Mouse (Mus musculus) forebrain, postnatal 0 days (tissue): Measurements from ENCODE around the gene Gapdh. TPM values are rescaled to one million over a fixed set of nuclear protein-coding genes. Genes with fewer than 3 reads are reported as not detected.
A peak's percentile ranks its signal among the peaks of the same experiment; 100 is the strongest.

Source experiments
- ATAC-seq: fragments of 200-750 bp; cut with Nextera tagmentation; 2 replicates; pipeline ENCODE4 v1.8.0; 2017; ENCODE audit warnings: mild to moderate bottlenecking, moderate library complexity
- DNase-seq: peaks from one replicate; pipeline ENCODE4 v3.0.0-alpha.2; 2015
- H3K27ac ChIP-seq: fragments of 300-500 bp; sonication (generic); 2 replicates; pipeline ENCODE4 v1.5.1; 2014; ENCODE audit warnings: low read depth, mild to moderate bottlenecking, antibody characterized with exemption, low read length, moderate library complexity, mixed read lengths
- H3K27me3 ChIP-seq: fragments of 300-500 bp; sonication (generic); 2 replicates; pipeline ENCODE4 v1.6.1; 2014; ENCODE audit warnings: mild to moderate bottlenecking, low read length, mixed read lengths; ENCODE audit not compliant: insufficient read depth
- H3K36me3 ChIP-seq: fragments of 300-500 bp; sonication (generic); 2 replicates; pipeline ENCODE4 v1.6.1; 2014; ENCODE audit warnings: mild to moderate bottlenecking, moderate library complexity; ENCODE audit not compliant: insufficient read depth
- H3K4me1 ChIP-seq: fragments of 300-500 bp; sonication (generic); 2 replicates; pipeline ENCODE4 v1.6.1; 2014; ENCODE audit warnings: antibody characterized with exemption; ENCODE audit not compliant: insufficient read depth
- H3K4me2 ChIP-seq: fragments of 300-500 bp; sonication (generic); 2 replicates; pipeline ENCODE4 v1.6.1; 2014; ENCODE audit warnings: low read depth, mild to moderate bottlenecking, moderate library complexity
- H3K4me3 ChIP-seq: fragments of 300-500 bp; sonication (generic); 2 replicates; pipeline ENCODE4 v1.5.1; 2014; ENCODE audit warnings: low read depth, low read length, mixed read lengths
- H3K9ac ChIP-seq: fragments of 300-500 bp; sonication (generic); 2 replicates; pipeline ENCODE4 v1.6.1; 2014; ENCODE audit warnings: mild to moderate bottlenecking
- H3K9me3 ChIP-seq: fragments of 300-500 bp; sonication (generic); 2 replicates; pipeline ENCODE4 v1.6.1; 2016; ENCODE audit warnings: low read length
- CTCF ChIP-seq: sonication (generic); IDR thresholded peaks from 2 replicates; pipeline ENCODE4 v1.5.1; 2016; ENCODE audit warnings: antibody characterized with exemption, control low read depth, low read depth
- WGBS: fragments of 180-500 bp; shearing (Covaris S2); extraction: QIAGEN DNeasy Blood & Tissue Kit; methylation state at CpG from one replicate; pipeline ENCODE4 v1.1.7; 2014; 5-methylcytosine and 5-hydroxymethylcytosine counted together
- polyA plus RNA-seq: library from polyadenylated mRNA; unstranded; fragments of >200 nt; fragmentation: Nextera tagmentation; extraction: Ambion mirVana; gene quantifications from 2 replicates; pipeline ENCODE4 v1.2.1, GENCODE M21; 2015
- total RNA-seq: library from RNA; depleted of rRNA; stranded (reverse); fragments of >200 nt; gene quantifications from 2 replicates; pipeline ENCODE4 v1.2.3, GENCODE M21; 2014; rRNA removed

The Gapdh gene
- 2,022 and 2,511 TPM in 2 replicates for total RNA-seq
- polyA plus RNA-seq = 1,543 and 1,551 TPM in 2 replicates

GRCm38 (mm10) chr6:125166051-125166751 lies at the start of gene Gapdh:
TSS of gene Gapdh (minus strand) at chr6:125166467.
- peaks cover 37% of the 10 kb centered on the region for H3K36me3 ChIP-seq
- peak within 1 kb of the TSS; percentile 80 for H3K27ac ChIP-seq
- H3K4me2 ChIP-seq = peak within 1 kb of the TSS; percentile 84
- H3K9me3 ChIP-seq = no peaks in the 10 kb centered on the region
- DNase-seq (no peak), ATAC-seq (peak; percentile 21)
- no peak for TF ChIP-seq CTCF
- H3K4me1 ChIP-seq = peaks cover 17% of the 10 kb centered on the region
- H3K27me3 ChIP-seq = no peaks in the 10 kb centered on the region
- WGBS = 3% methylated on average over 18 of the region's 18 CpGs
- H3K9ac ChIP-seq = peak within 1 kb of the TSS; percentile 87
- peak within 1 kb of the TSS; percentile 72 for H3K4me3 ChIP-seq

- under 1% methylated on average over 48 of the region's 48 CpGs for WGBS
- DNase-seq = peak; percentile 96
- 0 out of 2 replicates have a peak, but pooled peaks have one; percentile 9 for TF ChIP-seq CTCF
Observed at GRCm38 (mm10) chr6:125215148-125215954, 49.1 kb upstream of the Gapdh start, which contains the start of gene Vamp1. TSS of gene Vamp1 (plus strand) at chr6:125215551.

DNA sequence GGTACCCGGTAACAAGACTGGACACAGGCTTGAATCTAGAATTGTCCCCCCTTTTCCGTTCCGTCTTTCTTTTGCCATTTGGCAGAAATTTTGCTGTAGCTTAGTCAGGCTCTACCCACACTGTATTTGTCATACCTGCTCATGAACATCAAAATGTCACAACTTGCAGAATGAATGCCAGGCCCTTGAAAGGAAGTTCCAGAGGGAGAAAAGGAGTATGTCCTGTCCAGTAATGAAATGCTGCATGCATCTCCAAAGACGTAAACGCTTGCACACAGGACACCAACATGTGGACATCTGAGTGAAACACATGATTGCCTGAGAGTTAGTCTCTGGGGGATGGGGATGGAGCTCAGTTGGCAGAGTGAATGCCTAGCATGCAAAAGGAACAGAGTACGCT lies 47.4 kb upstream of the Gapdh start:
- Histone ChIP-seq H3K9ac (no peak overlapping the region), H3K27ac (no peak overlapping the region), H3K4me3 (no peak overlapping the region), H3K4me1 (no peaks in the 10 kb centered on the region), H3K36me3 (no peaks in the 10 kb centered on the region), H3K4me2 (no peak overlapping the region), H3K9me3 (no peaks in the 10 kb centered on the region), H3K27me3 (peaks cover 5% of the 10 kb centered on the region; the same call in 1 of the 2 replicates)
- TF ChIP-seq CTCF = no peak
- 85% methylated on average over 6 of the region's 6 CpGs for WGBS
- no peak for DNase-seq
- no peak for ATAC-seq

More at GRCm38 (mm10) chr6:125215148-125215954, 49.1 kb upstream of the Gapdh start, which contains the start of gene Vamp1:
- Histone ChIP-seq H3K36me3 (no peaks in the 10 kb centered on the region), H3K4me3 (peak within 1 kb of the TSS; percentile 76), H3K27ac (peak within 1 kb of the TSS; percentile 82), H3K9me3 (no peaks in the 10 kb centered on the region), H3K27me3 (peaks cover 5% of the 10 kb centered on the region; the same call in 1 of the 2 replicates), H3K4me2 (peak within 1 kb of the TSS; percentile 92), H3K9ac (peak within 1 kb of the TSS; percentile 84), H3K4me1 (no peaks in the 10 kb centered on the region)
- peak; percentile 96 for ATAC-seq

GRCm38 (mm10) chr6:125213129-125213528 lies 46.9 kb upstream of the Gapdh start:
- ATAC-seq (no peak), DNase-seq (no peak)
- Histone ChIP-seq H3K4me1 (no peaks in the 10 kb centered on the region), H3K4me3 (no peak overlapping the region), H3K9ac (no peak overlapping the region), H3K27me3 (peaks cover 5% of the 10 kb centered on the region; the same call in 1 of the 2 replicates), H3K27ac (no peak overlapping the region), H3K36me3 (no peaks in the 10 kb centered on the region), H3K9me3 (no peaks in the 10 kb centered on the region), H3K4me2 (no peak overlapping the region)
- TF ChIP-seq CTCF = no peak
- 79% methylated on average over 6 of the region's 6 CpGs for WGBS

GRCm38 (mm10) chr6:125212621-125213020 lies 46.4 kb upstream of the Gapdh start:
- TF ChIP-seq CTCF = no peak
- no peak for DNase-seq

GRCm38 (mm10) chr6:125210436-125210835 lies 44.2 kb upstream of the Gapdh start:
- H3K9ac ChIP-seq = no peak overlapping the region
- H3K4me2 ChIP-seq = no peak overlapping the region
- H3K27me3 ChIP-seq = peaks cover 5% of the 10 kb centered on the region; the same call in 1 of the 2 replicates
- no peak overlapping the region for H3K27ac ChIP-seq
- ATAC-seq (no peak), DNase-seq (no peak)
- no peak for TF ChIP-seq CTCF
- H3K9me3 ChIP-seq = no peaks in the 10 kb centered on the region
- H3K36me3 ChIP-seq = no peaks in the 10 kb centered on the region
- no peak overlapping the region for H3K4me3 ChIP-seq
- 79% methylated on average over 1 of the region's 1 CpGs for WGBS
- no peaks in the 10 kb centered on the region for H3K4me1 ChIP-seq

More at GRCm38 (mm10) chr6:125212621-125213020, 46.4 kb upstream of the Gapdh start:
- H3K4me3 ChIP-seq = no peak overlapping the region
- 40% methylated on average over 2 of the region's 2 CpGs for WGBS
- no peak overlapping the region for H3K9ac ChIP-seq
- H3K27me3 ChIP-seq = peaks cover 5% of the 10 kb centered on the region; the same call in 1 of the 2 replicates
- H3K36me3 ChIP-seq = no peaks in the 10 kb centered on the region
- no peak overlapping the region for H3K4me2 ChIP-seq
- H3K4me1 ChIP-seq = no peaks in the 10 kb centered on the region
- no peaks in the 10 kb centered on the region for H3K9me3 ChIP-seq
- ATAC-seq = no peak
- no peak overlapping the region for H3K27ac ChIP-seq
